Mouse (Mus musculus) lung, adult 18-20 months (tissue): ENCODE results near the gene Dvl3.

Experiments
- DNase-seq, 2 experiments: peaks; one replicate each; pipeline ENCODE4 v3.0.0; 2022; ENCODE audit warnings: mixed read lengths in 2 of 2

Gene Dvl3

GRCm38 (mm10) chr16:20497980-20498676, 18.7 kb upstream of the Dvl3 start:
- no peak for DNase-seq

DNA sequence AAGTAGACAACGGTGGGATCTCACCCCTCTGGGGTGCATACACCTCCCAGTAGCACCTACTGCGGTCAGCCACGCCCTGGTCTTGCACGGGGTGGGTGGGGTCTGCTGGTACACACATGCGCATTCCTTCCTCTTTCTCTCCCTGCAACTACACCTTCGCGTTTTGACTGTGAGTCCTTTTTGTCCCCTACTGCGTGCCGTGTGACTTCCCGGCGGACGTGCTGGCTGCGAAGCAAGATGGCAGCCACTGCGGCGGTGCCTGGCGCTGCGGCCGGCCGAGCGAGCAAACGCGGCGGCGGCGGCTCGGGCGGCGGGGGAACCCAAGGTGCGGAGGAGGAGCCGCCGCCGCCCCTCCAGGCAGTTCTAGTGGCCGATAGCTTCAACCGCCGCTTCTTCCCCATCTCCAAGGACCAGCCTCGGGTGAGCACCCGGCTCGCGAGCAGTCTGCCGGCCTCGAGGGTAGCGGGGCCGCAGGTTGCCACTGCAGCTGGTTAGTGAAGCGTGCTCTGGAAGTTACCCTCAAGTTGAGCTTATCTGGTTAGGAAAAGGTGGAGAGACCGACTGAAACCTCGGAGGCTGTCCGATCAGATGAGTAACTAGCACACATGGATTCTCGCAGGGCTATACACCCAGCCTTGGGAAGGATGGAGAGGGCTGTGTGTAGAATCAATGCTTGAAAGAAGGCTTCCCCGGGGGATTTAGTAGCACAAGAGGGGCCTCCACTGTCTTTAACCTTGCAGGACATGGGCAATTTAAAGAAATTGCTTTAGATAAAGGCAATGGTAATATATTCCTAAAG, 17.9 kb upstream of the Dvl3 start, which contains the start of gene Eif2b5:
TSS of gene Eif2b5 (plus strand) at position 141 of the 799 bp plus-strand sequence.
- peak; percentile 97 to 98 for DNase-seq

DNA sequence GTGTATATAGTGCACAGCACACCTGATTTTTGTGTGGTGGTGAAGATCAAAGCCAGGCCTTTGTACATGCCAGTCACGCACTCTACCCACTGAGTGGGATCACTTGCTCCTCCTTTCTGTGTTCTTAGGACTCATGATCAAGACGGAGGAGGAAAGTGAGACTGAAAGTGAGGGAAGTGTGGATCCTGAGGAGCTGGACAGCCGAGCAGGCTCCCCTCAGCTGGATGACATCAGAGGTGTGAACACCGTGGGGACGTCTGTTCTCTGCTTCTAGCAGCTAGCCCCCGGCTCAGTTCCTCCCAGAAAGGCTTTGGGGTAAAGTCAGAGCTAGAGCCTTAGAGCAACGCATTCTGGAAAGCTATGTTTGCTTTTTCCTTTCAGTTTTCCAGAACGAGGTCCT, 10.8 kb upstream of the Dvl3 start:
- DNase-seq: no peak

- peak; percentile 40 to 51 for DNase-seq
Measured at GRCm38 (mm10) chr16:20509349-20509748, 7.4 kb upstream of the Dvl3 start.

DNA sequence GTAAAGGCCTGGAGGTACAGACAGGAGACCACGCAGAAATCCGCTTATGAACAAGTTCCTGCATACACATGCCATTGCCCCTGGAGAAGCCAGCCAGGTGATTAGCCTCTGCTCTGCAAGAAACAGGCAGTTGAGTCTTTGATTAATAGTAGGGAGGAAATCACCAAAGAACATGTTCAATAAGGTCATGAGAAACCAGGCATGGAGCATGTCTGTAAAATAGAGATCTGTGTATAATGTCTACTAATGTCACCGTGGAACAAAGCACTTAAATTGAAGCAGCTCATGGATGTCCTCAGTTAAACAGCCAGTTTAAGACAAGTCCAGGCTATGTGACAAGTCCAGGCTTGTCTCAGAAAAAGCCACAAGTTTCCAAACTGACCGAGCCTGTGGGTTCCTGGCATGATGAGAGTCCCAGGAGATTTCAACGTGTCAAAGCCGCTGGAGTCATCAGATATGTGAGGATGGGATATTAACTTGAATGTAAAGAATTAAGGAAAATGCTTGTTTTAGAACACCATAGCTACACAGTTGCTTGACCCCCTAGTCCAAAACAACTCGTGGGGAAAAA, 5.4 kb upstream of the Dvl3 start:
- DNase-seq: no peak

DNA sequence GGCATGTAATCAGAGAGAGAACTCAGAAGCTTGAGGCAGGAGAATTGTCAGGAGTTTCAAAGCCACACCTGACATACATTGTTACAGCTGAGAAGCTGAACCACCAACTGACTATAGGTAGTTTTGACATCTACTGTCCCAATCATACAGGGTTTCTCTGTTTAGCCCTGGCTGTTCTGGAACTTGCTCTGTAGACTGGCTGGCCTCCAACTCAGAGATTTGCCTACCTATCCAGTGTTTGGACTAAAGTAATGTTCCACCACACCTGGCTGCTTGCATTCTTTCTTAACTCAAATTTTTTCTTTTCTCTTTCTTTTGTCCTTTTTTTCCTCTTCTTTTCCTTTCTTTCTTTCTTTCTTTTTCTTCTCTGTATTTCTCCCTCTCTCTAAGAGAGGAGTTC, 750 bp upstream of the Dvl3 start:
- no peak for DNase-seq

GRCm38 (mm10) chr16:20517216-20517615, 434 bp downstream of the Dvl3 start:
- DNase-seq: no peak

DNA sequence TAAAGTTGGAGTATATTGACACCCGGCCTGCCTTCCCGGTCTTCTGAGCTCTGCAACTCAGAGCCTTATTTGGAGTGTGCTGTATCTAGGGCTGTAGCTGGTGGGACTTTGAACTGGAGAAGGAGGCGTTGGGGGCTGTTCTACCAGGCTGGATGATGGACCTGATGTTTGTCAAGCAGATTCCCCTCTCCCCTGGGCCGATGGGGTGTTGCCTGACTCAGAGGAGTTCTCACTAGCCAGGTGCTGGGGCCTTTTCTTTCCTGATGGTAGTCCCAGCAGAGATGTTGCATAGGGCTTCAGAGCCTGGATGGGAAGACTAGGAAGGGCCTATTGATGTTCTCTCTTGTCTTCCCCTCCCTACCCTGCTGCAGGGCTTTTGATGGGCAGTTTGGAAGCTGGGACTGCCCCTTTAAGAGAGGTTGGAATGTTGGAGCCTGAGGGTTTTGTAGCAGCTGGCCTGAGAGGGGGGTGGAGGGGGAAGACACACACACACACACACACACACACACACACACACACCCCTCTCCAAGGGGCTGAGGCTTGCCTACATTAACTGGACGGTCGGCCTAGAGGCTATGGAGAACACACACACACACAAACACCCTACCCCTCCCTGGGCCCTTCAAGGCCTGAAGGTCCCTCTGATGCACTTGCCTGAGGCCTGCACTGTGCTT, 1.1 kb downstream of the Dvl3 start:
- DNase-seq: peak in 1 of 2 experiments; percentile 29

DNA sequence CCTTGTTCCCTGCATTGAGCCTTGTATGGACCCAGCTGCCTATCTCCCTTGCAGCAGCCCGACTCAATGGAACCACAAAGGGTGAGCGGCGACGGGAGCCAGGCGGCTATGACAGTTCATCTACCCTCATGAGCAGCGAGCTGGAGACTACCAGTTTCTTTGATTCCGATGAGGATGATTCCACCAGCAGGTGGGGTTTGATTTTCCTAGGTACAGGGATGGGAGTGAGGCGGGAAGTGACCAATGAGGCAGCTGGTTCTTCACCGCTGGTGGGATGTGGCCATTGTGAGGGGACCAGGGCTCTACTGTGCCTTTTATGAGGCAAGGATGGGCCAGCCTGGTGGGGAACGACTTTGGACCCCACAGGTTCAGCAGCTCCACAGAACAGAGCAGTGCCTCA, 7.1 kb downstream of the Dvl3 start:
- DNase-seq: no peak

DNA sequence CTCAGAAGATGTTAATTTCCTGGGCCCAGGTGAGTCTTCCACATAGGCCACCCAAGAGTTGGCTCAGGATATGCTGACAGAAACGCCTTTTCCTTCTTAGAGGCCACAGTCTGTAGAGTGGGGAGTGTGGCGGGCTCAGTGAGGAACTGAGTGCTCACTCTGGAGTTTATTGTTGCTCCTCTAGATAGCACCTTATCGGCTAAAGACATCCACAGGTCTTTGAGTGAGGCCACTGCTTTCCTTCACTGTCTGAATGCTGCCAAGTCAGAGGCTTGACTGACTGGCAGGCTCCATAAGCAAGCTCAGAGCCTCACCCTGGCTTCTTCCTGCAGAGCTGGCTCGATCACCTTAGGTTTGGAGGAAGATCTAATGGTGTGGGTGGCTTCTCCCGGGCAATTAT, 12.0 kb downstream of the Dvl3 start:
- DNase-seq: no peak

- DNase-seq: no peak
Measured at GRCm38 (mm10) chr16:20529375-20529774, 12.6 kb downstream of the Dvl3 start.

- DNase-seq: no peak
Measured at GRCm38 (mm10) chr16:20530941-20531340, 14.2 kb downstream of the Dvl3 start.

- no peak for DNase-seq
Measured at GRCm38 (mm10) chr16:20534617-20535295, 18.0 kb downstream of the Dvl3 start.

- peak; percentile 97 to 98 for DNase-seq
Measured at GRCm38 (mm10) chr16:20535296-20536080, 18.7 kb downstream of the Dvl3 start, which contains the start of gene Ap2m1. Gene Ap2m1 (plus strand): TSS chr16:20535478.

DNA sequence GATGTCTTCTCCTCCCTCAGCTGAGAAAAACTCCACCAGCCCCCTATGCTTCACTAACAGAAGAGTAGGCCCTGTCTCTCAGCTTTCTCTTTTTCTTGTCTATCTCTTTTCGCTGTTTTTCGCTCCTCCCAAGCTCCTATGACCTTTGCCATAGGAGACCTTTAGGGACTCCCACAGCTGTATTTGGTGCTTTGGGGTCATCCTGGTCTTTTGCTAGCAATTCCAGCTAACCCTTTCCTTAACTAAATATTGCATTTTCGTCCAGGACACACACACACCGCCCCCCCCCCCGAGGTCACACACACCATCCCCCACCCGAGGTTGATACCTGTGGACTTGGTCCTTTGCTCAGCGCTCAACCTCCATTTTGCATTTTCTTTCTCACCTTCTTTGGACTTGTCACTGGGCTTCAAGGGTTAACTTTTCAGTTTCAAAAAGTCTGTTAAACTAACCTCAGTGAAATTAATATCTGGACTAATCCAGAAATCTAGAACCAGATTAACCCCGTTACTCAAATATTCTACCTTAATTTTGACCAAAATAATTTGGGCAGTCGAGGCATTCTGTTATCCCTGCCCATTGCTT, 19.4 kb downstream of the Dvl3 start:
- no peak for DNase-seq

- DNase-seq: peak in 1 of 2 experiments; percentile 33
Measured at GRCm38 (mm10) chr16:20537071-20537471, 20.3 kb downstream of the Dvl3 start.

GRCm38 (mm10) chr16:20537601-20538320, 21.0 kb downstream of the Dvl3 start:
- no peak for DNase-seq

- DNase-seq: no peak
Measured at GRCm38 (mm10) chr16:20539649-20540048, 22.9 kb downstream of the Dvl3 start.

GRCm38 (mm10) chr16:20540438-20540837, 23.7 kb downstream of the Dvl3 start:
- no peak for DNase-seq

GRCm38 (mm10) chr16:20545696-20546095, 28.9 kb downstream of the Dvl3 start:
- DNase-seq: no peak

- peak; percentile 33 to 38 for DNase-seq
Measured at GRCm38 (mm10) chr16:20547423-20547822, 30.6 kb downstream of the Dvl3 start.
